Mouse (Mus musculus) heart, embryonic 16.5 days (tissue): ENCODE results near the gene Haspin. TPM values are rescaled to one million over a fixed set of nuclear protein-coding genes. Genes with fewer than 3 reads are reported as not detected.

Experiments
- ATAC-seq: fragments of 200-750 bp; cut with Nextera tagmentation; replicated peaks from 2 replicates; pipeline ENCODE4 v1.8.0; 2017; ENCODE audit warnings: moderate number of reproducible peaks; ENCODE audit not compliant: insufficient read depth, low FRiP score; ENCODE audit errors: extremely low read depth
- H3K27ac ChIP-seq: fragments of 300-500 bp; sonication (generic); 2 replicates; pipeline ENCODE4 v1.5.1; 2014; ENCODE audit warnings: mild to moderate bottlenecking, low read length, control low read depth, moderate library complexity
- H3K27me3 ChIP-seq: fragments of 300-500 bp; sonication (generic); 2 replicates; pipeline ENCODE4 v1.6.1; 2014; ENCODE audit warnings: low read length, mixed read lengths; ENCODE audit not compliant: control insufficient read depth, insufficient read depth
- H3K36me3 ChIP-seq: fragments of 300-500 bp; sonication (generic); 2 replicates; pipeline ENCODE4 v1.6.1; 2014; ENCODE audit not compliant: control insufficient read depth, insufficient read depth
- H3K4me1 ChIP-seq: fragments of 300-500 bp; sonication (generic); 2 replicates; pipeline ENCODE4 v1.6.1; 2014; ENCODE audit warnings: low read length, mixed read lengths; ENCODE audit not compliant: control insufficient read depth, insufficient read depth
- H3K4me2 ChIP-seq: fragments of 300-500 bp; sonication (generic); 2 replicates; pipeline ENCODE4 v1.6.1; 2014; ENCODE audit warnings: low read depth, mild to moderate bottlenecking, control low read depth, low read length
- H3K4me3 ChIP-seq: fragments of 300-500 bp; sonication (generic); 2 replicates; pipeline ENCODE4 v1.5.1; 2014; ENCODE audit warnings: mild to moderate bottlenecking, control low read depth, low read length
- H3K9ac ChIP-seq: fragments of 300-500 bp; sonication (generic); 2 replicates; pipeline ENCODE4 v1.6.1; 2014; ENCODE audit warnings: low read length, control low read depth
- H3K9me3 ChIP-seq: fragments of 300-500 bp; sonication (generic); replicated peaks from 2 replicates; pipeline ENCODE4 v1.6.1; 2016; ENCODE audit warnings: low read length; ENCODE audit not compliant: control insufficient read depth
- WGBS: fragments of 180-500 bp; shearing (Covaris S2); extraction: QIAGEN DNeasy Blood & Tissue Kit; methylation state at CpG from one replicate; pipeline ENCODE4 v1.1.7; 2014; 5-methylcytosine and 5-hydroxymethylcytosine counted together
- polyA plus RNA-seq: library from polyadenylated mRNA; unstranded; fragments of >200 nt; fragmentation: Nextera tagmentation; extraction: Ambion mirVana; gene quantifications from 2 replicates; pipeline ENCODE4 v1.2.1, GENCODE M21; 2015

Gene Haspin
- polyA plus RNA-seq, 1 experiment from 2014 or later, result 13.6 TPM

GRCm38 (mm10) chr11:73172186-73172585 lies 34.1 kb upstream of the Haspin start:
- peaks cover 5% of the 10 kb centered on the region; the same call in 1 of the 2 replicates for H3K36me3 ChIP-seq
- no peak overlapping the region for H3K4me3 ChIP-seq
- ATAC-seq, result no peak
- no peaks in the 10 kb centered on the region for H3K27me3 ChIP-seq
- peaks cover 25% of the 10 kb centered on the region for H3K4me1 ChIP-seq
- H3K9me3 ChIP-seq, result no peaks in the 10 kb centered on the region
- H3K9ac ChIP-seq, result peak overlapping the region; percentile 45
- peak overlapping the region; percentile 65 for H3K27ac ChIP-seq
- 0 out of 2 replicates have a peak overlapping the region, but pooled peaks have one; percentile 5 for H3K4me2 ChIP-seq
- 37% methylated on average over 5 of the region's 5 CpGs for WGBS

- Histone ChIP-seq H3K9me3 (no peaks in the 10 kb centered on the region), H3K4me2 (no peak overlapping the region), H3K36me3 (peaks cover 2% of the 10 kb centered on the region; the same call in 1 of the 2 replicates), H3K4me1 (peaks cover 11% of the 10 kb centered on the region), H3K27ac (no peak overlapping the region), H3K4me3 (no peak overlapping the region), H3K9ac (no peak overlapping the region), H3K27me3 (no peaks in the 10 kb centered on the region)
- WGBS, result 46% methylated on average over 4 of the region's 4 CpGs
- 0 out of 2 replicates have a peak, but pooled peaks have one; percentile 46 for ATAC-seq
Measured at GRCm38 (mm10) chr11:73169231-73169630, 31.1 kb upstream of the Haspin start.

- 78% methylated on average over 6 of the region's 6 CpGs for WGBS
- no peak overlapping the region for H3K9ac ChIP-seq
Measured at GRCm38 (mm10) chr11:73168576-73168975, 30.5 kb upstream of the Haspin start.

GRCm38 (mm10) chr11:73168071-73168470 lies 30.0 kb upstream of the Haspin start:
- H3K4me3 ChIP-seq, result no peak overlapping the region
- H3K36me3 ChIP-seq, result no peaks in the 10 kb centered on the region
- no peaks in the 10 kb centered on the region for H3K9me3 ChIP-seq
- H3K9ac ChIP-seq, result no peak overlapping the region
- ATAC-seq, result no peak
- H3K27ac ChIP-seq, result no peak overlapping the region
- WGBS, result 82% methylated on average over 8 of the region's 8 CpGs
- H3K4me1 ChIP-seq, result peaks cover 11% of the 10 kb centered on the region
- H3K4me2 ChIP-seq, result no peak overlapping the region
- H3K27me3 ChIP-seq, result no peaks in the 10 kb centered on the region

More at GRCm38 (mm10) chr11:73168576-73168975, 30.5 kb upstream of the Haspin start:
- Histone ChIP-seq H3K36me3 (no peaks in the 10 kb centered on the region), H3K4me2 (no peak overlapping the region), H3K4me3 (no peak overlapping the region), H3K9me3 (no peaks in the 10 kb centered on the region), H3K4me1 (peaks cover 11% of the 10 kb centered on the region), H3K27me3 (no peaks in the 10 kb centered on the region), H3K27ac (no peak overlapping the region)
- ATAC-seq, result no peak

- WGBS, result 54% methylated on average over 5 of the region's 5 CpGs
- H3K4me3 ChIP-seq, result no peak overlapping the region
Measured at GRCm38 (mm10) chr11:73162284-73162683, 24.2 kb upstream of the Haspin start.

GRCm38 (mm10) chr11:73161616-73162015 lies 23.5 kb upstream of the Haspin start:
- H3K9me3 ChIP-seq, result no peaks in the 10 kb centered on the region
- H3K9ac ChIP-seq, result no peak overlapping the region
- no peak overlapping the region for H3K27ac ChIP-seq
- 77% methylated on average over 4 of the region's 4 CpGs for WGBS
- ATAC-seq, result no peak
- no peaks in the 10 kb centered on the region for H3K36me3 ChIP-seq
- H3K27me3 ChIP-seq, result peaks cover 14% of the 10 kb centered on the region
- no peak overlapping the region for H3K4me3 ChIP-seq
- H3K4me2 ChIP-seq, result no peak overlapping the region
- peaks cover 10% of the 10 kb centered on the region; the same call in 1 of the 2 replicates for H3K4me1 ChIP-seq

More at GRCm38 (mm10) chr11:73162284-73162683, 24.2 kb upstream of the Haspin start:
- Histone ChIP-seq H3K9ac (no peak overlapping the region), H3K9me3 (no peaks in the 10 kb centered on the region), H3K4me1 (peaks cover 10% of the 10 kb centered on the region; the same call in 1 of the 2 replicates), H3K36me3 (no peaks in the 10 kb centered on the region), H3K4me2 (no peak overlapping the region), H3K27me3 (peaks cover 14% of the 10 kb centered on the region), H3K27ac (no peak overlapping the region)
- no peak for ATAC-seq

- Histone ChIP-seq H3K4me1 (peaks cover 10% of the 10 kb centered on the region; the same call in 1 of the 2 replicates), H3K9me3 (no peaks in the 10 kb centered on the region), H3K27me3 (peaks cover 14% of the 10 kb centered on the region), H3K4me2 (peak overlapping the region; percentile 79), H3K4me3 (peak overlapping the region; percentile 55), H3K36me3 (no peaks in the 10 kb centered on the region), H3K9ac (peak overlapping the region; percentile 69), H3K27ac (peak overlapping the region; percentile 63)
- ATAC-seq, result peak; percentile 87
- WGBS, result 14% methylated on average over 6 of the region's 6 CpGs
Measured at GRCm38 (mm10) chr11:73160811-73161200, 22.7 kb upstream of the Haspin start.

- ATAC-seq, result peak; percentile 84
- Histone ChIP-seq H3K9me3 (no peaks in the 10 kb centered on the region), H3K4me3 (peak within 1 kb of the TSS; percentile 55), H3K4me1 (peaks cover 10% of the 10 kb centered on the region; the same call in 1 of the 2 replicates), H3K27ac (peak within 1 kb of the TSS; percentile 63), H3K36me3 (no peaks in the 10 kb centered on the region), H3K4me2 (peak within 1 kb of the TSS; percentile 79), H3K27me3 (peaks cover 14% of the 10 kb centered on the region), H3K9ac (peak within 1 kb of the TSS; percentile 69)
- WGBS, result 2% methylated on average over 49 of the region's 49 CpGs
Measured at GRCm38 (mm10) chr11:73159957-73160810, 22.1 kb upstream of the Haspin start, which contains the start of gene P2rx5. P2rx5 (plus strand) TSS chr11:73160421.

GRCm38 (mm10) chr11:73155071-73155470 lies 17.0 kb upstream of the Haspin start:
- Histone ChIP-seq H3K4me3 (no peak overlapping the region), H3K27me3 (peaks cover 14% of the 10 kb centered on the region), H3K9me3 (no peaks in the 10 kb centered on the region), H3K4me2 (no peak overlapping the region), H3K4me1 (peaks cover 3% of the 10 kb centered on the region; the same call in 1 of the 2 replicates), H3K9ac (no peak overlapping the region), H3K36me3 (no peaks in the 10 kb centered on the region), H3K27ac (no peak overlapping the region)
- 64% methylated on average over 6 of the region's 6 CpGs for WGBS
- ATAC-seq, result no peak
